Mouse (Mus musculus) Patski (cell line): ENCODE measurements at regions not wholly inside any gene's neighbourhood (a gene's known extent, or its start where the extent isn't known, plus 50 kb on each side); places are given as distances from the start of the nearest gene placed in this dataset.
"Not testable (repeated sequence)": the region's sequence is repeated elsewhere in the genome, so short reads cannot be mapped to it uniquely, and the experiment has no call there.

Source experiments
- ATAC-seq: fragments of 100-300 bp; one replicate; pipeline ENCODE4 v1.8.0; 2021
- CTCF ChIA-PET: fragments of 350-600 bp; sonication (Branson Sonifier 250); formaldehyde crosslinking; loops from one replicate; lab custom pipeline; 2022; ENCODE audit warnings: inconsistent platforms; lab: Charles Lee
- POLR2A ChIA-PET: fragments of 350-600 bp; sonication (Branson Sonifier 250); formaldehyde crosslinking; loops from one replicate; lab custom pipeline; 2022; ENCODE audit warnings: antibody characterized with exemption, inconsistent platforms; lab: Charles Lee
- DNase-seq: peaks from one replicate; pipeline ENCODE4 v3.0.0-alpha.2; 2011; ENCODE audit warnings: low read depth, low spot score
- H3K27me3 ChIP-seq: fragments of 371-371 bp; one replicate; pipeline ENCODE4 v1.5.1; 2021
- CTCF ChIP-seq: fragments of 100-300 bp; IDR thresholded peaks from one replicate; pipeline ENCODE4 v1.5.1; 2021
- in situ Hi-C: fragments of 300-500 bp; cut with MboI; formaldehyde crosslinking; loops from 3 replicates; pipeline ENCODE4 v1.11.1; 2018; ENCODE audit warnings: low pct_unique_long_range_greater_than_20kb, mixed read lengths

- DNase-seq, result no peak
- in situ Hi-C loops, result no loop called here
- TF ChIP-seq CTCF, result no peak
- H3K27me3 ChIP-seq, result no peaks in the 10 kb centered on the region
- CTCF ChIA-PET, result interaction anchor here (0.7 kb wide), 1 partner anchor 11 kb away, joined by 3 read pairs; no protein-coding TSS in a partner anchor
- ATAC-seq, result no peak
- POLR2A ChIA-PET, result no interaction called here
These were observed 298.2 kb downstream of the Grxcr1 start for GRCm38 (mm10) chr5:68329828-68330227.

GRCm38 (mm10) chr5:68350921-68351320 lies 319.3 kb downstream of the Grxcr1 start:
- in situ Hi-C loops, result no loop called here
- ATAC-seq (no peak), DNase-seq (no peak)

GRCm38 (mm10) chr5:68351793-68352192 lies 320.2 kb downstream of the Grxcr1 start:
- in situ Hi-C loops, result no loop called here
- peaks cover 10% of the 10 kb centered on the region for H3K27me3 ChIP-seq
- ChIA-PET CTCF (no interaction called here), POLR2A (no interaction called here)
- no peak for ATAC-seq
- DNase-seq, result no peak
- no peak for TF ChIP-seq CTCF

More at GRCm38 (mm10) chr5:68350921-68351320, 319.3 kb downstream of the Grxcr1 start:
- no peak for TF ChIP-seq CTCF
- POLR2A ChIA-PET, result no interaction called here
- H3K27me3 ChIP-seq, result peaks cover 10% of the 10 kb centered on the region
- CTCF ChIA-PET, result no interaction called here

- no peak for DNase-seq
- peaks cover 6% of the 10 kb centered on the region for H3K27me3 ChIP-seq
- no peak for ATAC-seq
- POLR2A ChIA-PET, result no interaction called here
- in situ Hi-C loops, result no loop called here
- CTCF ChIA-PET, result interaction anchor here (1.8 kb wide), 1 partner anchor 8 kb away, joined by 7 read pairs; no protein-coding TSS in a partner anchor
- no peak for TF ChIP-seq CTCF
These were observed 321.6 kb downstream of the Grxcr1 start for GRCm38 (mm10) chr5:68353211-68353610.

- in situ Hi-C loops, H3K27me3 ChIP-seq, POLR2A ChIA-PET, ATAC-seq, DNase-seq: not testable (repeated sequence)
- CTCF ChIA-PET, result interaction anchor here (1.8 kb wide), 1 partner anchor 9 kb away, joined by 7 read pairs; no protein-coding TSS in a partner anchor
These were observed 322.2 kb downstream of the Grxcr1 start for GRCm38 (mm10) chr5:68353816-68354215.

GRCm38 (mm10) chr5:68361581-68362211 lies 330.1 kb downstream of the Grxcr1 start:
- POLR2A ChIA-PET, result no interaction called here
- H3K27me3 ChIP-seq, result no peaks in the 10 kb centered on the region
- ATAC-seq (no peak), DNase-seq (no peak)
- CTCF ChIA-PET, result no interaction called here
- in situ Hi-C loops, result no loop called here
- TF ChIP-seq CTCF, result no peak

- DNase-seq (no peak), ATAC-seq (no peak)
- in situ Hi-C loops, result no loop called here
- H3K27me3 ChIP-seq, result no peaks in the 10 kb centered on the region
- ChIA-PET POLR2A (no interaction called here), CTCF (no interaction called here)
- no peak for TF ChIP-seq CTCF
These were observed 341.4 kb downstream of the Grxcr1 start for GRCm38 (mm10) chr5:68373082-68373481.
